Mouse (Mus musculus): ENCODE measurements around the gene Foxo4. TPM values are rescaled to one million over a fixed set of nuclear protein-coding genes. Genes with fewer than 3 reads are reported as not detected.

Gene Foxo4
- 10 to 100 TPM; 25.6 to 32.9 TPM for total RNA-seq (2021)
- polyA plus RNA-seq (2012; rRNA removed): 39.0 and 42.5 TPM in 2 replicates
- long read RNA-seq, partial matches to known transcripts: 0 of 1 reads
- long read RNA-seq, other reads (novel, unspliced or antisense): 1 of 1 reads

DNA sequence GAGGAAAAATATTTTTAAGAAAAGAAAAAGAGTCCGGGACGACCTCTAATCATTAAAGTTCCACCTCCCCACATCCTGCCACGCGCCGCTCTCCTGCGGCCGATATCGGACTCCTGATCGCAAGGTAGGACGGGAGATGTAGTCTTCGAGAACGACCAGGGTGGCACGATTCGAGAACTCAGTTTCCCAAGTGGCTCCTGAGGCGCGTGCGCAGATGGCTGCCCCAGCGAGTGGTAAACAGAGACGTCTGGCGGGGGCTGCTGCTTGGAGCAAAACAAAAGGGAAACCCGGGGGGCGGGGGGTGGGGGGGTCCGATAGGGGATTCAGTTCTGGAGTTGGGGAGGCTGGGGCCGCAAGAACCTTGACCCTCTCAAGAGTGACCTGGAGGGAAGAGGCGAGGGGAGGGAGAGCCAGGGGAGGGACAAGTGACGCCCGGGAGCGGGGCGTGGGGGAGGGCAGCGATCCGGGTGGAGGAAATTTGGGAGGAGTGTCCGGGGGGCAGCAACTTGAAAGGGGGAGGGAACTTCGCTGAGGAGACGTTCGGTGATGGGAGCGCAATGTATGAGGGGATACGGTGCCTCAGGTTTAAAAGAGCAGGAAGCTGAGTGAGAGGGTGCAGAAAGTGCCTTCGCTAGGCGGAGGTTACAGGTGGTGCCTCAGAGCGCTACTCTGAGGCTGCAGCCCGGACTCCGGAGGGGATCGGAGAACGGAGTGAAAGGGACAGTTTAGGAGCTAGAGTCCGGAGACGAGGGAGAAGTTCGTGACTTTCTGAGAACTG is at the start of gene Foxo4:
Gene Foxo4, plus strand, starts transcription at position 577 of the 778 bp plus-strand sequence.
- DNase-seq: peak; percentile 91

DNA sequence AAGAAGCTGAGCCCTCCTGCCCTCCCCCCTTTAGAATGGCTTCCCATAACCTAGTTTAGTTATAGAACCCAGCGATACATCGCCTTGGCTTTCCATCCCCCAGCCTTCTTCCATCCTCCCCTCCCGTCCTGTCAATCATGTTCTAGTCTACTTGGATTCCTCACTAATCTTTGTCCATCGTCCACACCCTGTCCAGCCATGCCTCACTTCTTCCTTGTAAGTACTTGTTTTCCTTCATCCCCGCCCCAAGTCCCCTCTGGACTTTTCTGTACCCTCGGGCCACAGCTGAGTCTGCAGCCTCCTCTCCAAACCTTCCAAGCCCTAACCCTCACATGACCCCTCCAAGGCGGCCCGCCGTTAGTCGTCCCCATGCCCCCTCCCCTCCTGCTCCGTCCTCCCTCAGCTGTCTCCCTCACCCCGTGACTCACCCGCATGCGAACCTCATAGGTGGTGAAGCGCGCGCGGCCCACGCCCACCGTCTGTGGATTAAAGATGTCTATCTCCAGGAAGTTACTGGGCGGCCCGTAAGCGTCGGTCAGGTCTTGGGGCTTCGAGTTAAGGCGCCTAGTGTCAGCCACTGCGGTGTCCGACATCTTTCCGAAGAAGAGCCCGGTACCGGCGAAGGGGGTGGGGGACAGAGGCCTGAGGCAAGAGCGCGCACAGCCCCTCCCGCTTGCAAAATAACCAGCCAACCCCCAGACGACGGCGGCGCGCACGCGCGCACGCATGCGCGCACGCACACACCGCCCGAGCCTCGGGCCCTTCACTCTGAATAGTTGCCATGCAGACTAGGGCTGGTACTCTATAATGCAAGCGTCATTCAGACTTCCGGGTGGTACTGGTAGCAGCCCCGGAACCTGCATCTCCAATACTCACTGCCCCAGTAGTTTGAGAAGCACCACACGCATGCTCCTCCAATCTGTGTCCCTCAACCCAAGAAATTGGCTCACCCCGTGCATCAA is 32.2 kb upstream of the Foxo4 start, which contains the start of gene Snx12:
Gene Snx12, minus strand, starts transcription at position 730 of the 962 bp plus-strand sequence.
- DNase-seq: peak; percentile 91

DNA sequence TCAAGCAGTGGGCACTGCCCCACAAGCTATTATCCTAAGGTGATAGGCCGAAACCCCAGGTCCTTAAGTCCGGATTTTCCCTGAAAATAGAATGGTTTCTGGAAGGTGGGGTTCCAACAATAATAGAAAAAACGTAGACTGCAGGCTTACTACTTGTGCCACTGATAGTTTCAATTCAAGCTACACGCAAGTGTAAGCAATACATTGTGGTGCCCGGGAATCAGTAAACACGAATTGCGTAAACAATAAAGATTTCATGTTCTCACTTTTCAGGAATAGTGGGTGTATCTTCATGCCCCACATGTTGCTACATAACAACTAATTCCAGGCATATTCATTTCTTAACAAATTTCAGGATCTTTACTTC is 31.5 kb upstream of the Foxo4 start:
- DNase-seq: no peak

DNA sequence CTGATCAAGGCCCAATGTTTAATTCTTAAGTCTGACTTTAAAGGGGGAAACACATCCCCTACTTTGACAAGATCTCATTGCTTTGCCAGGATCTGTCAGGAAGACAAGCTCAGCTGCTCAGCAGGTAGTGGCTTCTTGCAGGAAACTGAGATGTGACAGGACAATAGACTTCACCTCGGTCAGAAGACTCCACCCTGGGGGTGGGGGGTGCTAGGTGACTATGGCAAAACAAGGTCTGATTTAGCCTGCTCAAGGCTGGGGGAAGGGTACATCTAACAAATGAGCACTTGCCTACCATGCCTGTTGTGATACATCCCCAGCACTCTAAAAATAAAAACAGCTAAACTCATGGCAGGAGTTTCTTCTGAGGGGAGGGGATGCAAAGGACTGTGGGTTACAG is 9.3 kb upstream of the Foxo4 start:
- no peak for DNase-seq

DNA sequence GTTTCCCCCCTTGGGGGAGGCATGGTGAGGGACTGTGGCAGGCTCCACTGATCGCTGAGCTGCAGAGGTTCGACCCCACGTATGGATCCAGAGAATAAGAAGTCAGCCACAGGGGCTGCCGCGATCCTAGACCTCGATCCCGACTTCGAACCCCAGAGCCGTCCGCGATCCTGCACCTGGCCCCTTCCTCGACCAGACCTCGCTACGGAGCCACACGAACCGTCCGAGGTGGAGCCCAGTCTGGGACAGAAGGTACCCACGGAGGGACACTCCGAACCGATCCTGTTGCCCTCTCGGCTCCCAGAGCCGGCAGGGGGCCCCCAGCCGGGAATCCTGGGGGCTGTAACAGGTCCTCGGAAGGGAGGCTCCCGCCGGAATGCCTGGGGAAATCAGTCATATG is 412 bp downstream of the Foxo4 start:
- peak; percentile 18 for DNase-seq

DNA sequence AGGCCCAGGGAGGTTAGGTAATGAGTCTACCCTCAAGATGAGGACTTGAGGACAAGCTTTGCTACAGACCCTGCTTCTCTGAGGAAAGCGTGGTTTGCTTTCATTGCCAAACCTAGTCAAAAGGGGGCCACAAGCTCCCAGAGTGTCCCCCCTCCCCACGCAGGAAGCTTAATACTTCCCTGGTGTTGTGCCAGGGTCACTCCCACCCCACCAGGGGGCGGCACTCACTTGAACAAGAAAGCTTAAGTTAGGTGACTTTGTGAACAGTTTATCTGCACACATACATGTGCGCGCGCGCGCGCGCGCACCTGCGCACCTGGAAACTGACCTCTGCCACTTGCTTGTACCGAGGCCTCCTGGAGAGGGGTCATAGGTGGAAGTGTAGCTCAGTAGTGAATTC is 2.3 kb downstream of the Foxo4 start:
- DNase-seq: no peak

DNA sequence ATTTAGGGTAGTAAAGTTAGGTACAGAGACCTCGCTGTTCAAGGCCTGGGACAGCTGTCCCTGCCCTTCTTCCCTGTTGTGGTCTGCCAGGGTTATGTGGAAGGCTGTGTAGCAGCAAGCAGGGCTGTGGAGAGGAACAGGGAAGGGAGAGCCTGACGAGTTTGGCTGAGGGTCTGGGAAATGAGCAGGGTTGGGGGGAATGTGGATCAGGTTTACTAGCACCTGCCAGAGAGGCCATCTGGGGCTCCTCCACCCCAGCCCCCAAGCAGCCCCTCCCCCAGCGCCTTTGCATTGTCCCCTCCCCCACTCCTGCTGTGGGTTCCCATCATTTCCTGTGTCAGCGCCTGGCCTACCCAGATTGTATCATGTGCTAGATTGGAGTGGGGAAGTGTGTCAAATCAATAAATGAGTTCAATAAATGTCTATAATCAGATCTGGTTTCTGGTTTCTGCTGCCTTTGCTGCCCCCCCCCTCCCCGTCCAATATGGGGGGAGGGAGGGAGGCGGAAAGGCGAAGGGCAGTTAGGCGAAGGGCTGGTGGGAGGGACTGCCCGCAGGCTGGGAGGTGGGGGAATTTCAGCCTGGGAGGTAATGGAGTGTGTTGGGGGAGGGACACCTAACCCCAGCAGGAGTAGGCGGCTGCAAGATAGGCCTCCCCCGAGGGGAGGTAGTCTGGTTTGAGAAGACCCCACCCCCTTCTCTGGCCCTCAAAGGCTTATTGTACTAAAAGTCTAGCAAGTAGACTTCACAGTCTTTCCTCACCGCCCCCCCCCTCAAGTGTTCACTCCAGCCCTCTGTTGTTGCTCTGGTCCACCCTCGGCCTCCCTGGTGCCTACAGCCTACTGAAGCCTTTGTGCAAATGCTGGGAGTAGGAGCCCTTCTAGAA is 6.4 kb downstream of the Foxo4 start:
- DNase-seq: no peak

DNA sequence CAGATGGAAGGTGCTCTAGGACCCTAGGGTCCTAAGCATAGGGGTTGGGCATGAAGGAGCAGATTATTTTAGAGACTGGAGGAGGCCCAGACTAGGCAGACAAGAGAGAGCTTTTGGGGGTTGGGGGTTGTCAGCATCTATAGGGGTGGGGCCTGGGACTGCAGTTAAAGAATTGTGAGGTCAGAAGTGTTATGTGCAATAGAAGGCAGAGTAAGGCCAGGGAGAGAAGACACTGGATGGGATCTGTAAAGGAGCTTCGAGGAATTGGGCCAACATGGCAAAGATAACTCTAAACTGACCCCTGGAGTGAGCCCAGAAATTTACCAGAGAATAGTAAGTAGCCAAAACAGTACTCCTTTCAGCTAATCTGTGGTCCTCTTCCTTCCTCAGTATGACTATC is 9.6 kb downstream of the Foxo4 start, which contains the start of gene Gm614:
Gene Gm614, minus strand, starts transcription at position 101 of the 400 bp plus-strand sequence.
- DNase-seq: no peak

DNA sequence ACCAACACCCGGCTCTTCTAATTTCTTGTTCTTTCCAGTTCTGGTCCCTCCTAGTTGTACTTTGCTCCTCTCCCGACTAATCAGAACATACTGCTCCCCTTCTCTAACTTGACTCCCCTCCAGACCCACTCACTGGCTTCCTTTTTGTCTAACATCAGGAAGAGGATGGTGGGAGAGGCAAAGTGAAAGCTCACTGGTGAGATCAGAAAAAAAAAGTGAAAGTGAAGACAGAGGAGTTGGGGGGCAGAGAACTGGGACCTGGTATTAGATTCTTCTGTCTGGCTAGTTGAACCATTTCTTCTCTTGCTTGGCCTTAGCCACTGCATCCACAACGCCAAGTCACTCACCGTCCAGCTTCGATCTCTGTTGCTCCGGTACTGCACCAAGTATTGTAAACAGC is 12.3 kb downstream of the Foxo4 start:
- DNase-seq: no peak

DNA sequence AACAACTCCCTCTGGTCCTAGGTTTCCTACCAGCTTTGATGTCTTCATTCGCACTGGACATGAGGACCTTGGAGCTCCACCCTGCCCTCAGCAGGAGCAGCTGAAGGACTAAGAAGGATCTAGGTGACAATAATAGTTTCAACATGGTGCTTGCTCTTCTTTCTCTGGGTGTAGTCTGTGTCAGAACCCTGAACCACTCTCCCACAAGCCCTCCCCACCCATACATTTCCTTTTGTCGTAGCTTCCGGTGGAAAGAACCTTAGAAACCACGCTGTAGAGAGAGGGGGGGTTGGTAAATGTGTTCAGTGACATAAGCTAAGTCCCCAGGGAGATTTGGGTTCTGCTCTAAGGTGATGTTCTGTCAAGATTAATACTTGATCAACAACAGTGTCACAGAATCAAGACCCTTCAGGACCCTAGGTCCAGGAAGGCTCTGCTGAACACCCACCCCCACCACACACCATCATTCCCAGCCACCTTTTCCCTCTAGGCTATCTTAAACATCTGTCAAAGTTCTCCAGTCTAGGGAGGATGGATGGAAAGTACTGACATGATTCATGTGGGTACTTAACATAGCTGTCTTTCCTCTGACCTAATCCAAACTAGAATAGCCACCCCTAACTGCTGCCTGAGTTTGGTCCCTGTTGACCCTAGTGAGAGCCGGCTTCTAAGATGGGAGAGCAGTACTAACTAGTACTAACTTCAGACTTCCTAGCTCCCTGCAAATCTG is 13.9 kb downstream of the Foxo4 start, which contains the start of gene Il2rg:
Gene Il2rg, minus strand, starts transcription at position 231 of the 730 bp plus-strand sequence.
- DNase-seq: no peak

DNA sequence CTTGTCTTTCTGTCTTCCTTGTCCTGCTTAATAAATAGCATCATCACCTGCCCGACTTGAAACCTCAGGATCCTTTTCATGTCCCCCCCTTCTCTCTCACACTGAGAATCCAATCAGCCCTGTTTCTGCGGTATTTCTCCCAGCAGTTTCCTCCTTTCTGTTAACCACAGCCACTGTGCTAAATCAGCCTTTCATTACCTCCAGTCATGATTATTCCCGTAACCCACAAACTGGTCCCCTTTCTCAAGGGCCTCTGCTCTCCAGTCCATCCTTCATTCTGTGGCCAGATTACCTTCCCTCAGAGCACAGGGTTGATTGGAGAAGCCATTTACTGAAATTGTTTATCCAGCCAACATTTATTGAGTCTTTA is 14.4 kb downstream of the Foxo4 start, which contains the start of gene Gm20489:
Gene Gm20489, minus strand, starts transcription at position 269 of the 370 bp plus-strand sequence.
- DNase-seq: no peak

DNA sequence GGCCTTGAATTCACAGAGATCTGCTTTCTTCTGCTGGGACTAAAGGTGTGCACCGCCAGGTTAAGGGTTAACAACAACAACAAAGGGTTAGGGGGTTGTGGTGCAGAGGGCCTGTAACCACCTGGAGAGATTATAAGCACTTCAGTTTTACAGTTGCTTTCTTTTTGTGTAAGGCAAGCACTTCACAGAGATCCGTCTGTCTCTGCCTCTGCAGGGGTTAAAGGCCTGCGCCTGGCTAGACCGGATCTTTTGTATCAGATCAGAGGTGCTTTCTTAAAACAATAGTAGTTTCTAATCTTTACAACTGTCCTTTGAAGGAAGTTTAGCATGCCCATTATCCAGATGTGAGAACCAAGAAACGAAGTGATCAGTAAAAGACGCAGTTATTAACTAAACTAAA is 19.1 kb downstream of the Foxo4 start:
- DNase-seq: no peak

DNA sequence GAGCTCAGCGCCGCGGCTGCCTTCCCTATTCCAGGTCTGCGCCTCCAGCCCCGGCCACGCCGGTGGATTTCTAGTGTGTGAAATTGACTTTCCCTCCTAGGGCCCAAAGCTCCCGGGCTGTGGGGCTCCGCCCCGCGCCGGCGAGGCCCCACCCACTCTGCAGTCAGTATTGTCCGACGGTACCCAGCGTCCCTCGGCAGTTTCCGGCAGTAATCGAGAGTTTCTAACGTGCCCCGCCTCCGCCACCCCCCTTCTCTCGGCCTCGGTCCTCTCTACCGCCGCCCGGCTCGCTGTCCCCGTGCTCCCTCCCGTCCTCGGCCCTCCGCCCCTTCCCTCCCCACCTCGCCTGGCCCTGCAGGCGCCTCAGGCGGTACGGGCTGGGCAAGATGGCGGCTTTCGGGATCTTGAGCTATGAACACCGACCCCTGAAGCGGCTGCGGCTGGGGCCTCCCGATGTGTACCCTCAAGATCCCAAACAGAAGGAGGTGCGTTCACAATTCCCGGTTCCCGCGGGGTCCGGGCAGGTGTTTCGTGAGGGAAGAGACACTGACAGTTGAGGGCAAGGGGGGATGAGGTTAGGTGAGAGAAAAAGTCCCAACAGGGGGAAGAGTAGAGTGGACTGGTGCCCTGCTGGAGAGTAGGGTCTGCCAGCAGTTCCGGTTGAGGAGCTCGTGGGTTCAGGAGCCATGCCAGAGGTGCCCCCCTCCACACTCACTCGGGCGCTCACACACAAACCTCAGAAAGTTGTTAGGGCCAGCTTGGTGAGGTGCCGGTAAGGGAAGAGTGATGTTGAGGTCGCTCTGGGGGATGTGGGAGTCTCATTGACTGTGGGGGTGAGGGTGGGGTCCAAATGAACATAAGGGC is 19.8 kb downstream of the Foxo4 start, which contains the start of gene Med12:
Gene Med12, plus strand, starts transcription at position 156 of the 864 bp plus-strand sequence.
- peak; percentile 96 for DNase-seq

DNA sequence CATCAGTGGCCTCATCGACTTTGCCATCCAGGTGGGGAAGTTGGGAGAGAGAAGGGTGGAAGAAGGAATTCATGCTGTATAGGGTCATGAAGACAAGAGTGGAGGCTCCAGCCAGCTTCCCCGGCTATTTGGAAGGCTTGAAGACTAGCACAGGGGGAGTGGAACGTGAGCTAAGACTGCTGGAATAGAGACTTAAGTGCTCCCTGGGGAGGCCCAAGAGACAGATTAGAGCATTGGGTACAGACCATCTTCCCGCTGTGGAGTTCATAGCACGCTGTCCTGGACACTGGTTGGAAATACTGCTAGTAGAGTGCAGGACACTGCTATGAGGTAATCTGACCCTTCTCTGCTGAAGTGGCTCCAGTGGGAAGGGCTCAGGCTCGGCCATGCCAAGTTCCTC is 28.5 kb downstream of the Foxo4 start:
- DNase-seq: no peak

DNA sequence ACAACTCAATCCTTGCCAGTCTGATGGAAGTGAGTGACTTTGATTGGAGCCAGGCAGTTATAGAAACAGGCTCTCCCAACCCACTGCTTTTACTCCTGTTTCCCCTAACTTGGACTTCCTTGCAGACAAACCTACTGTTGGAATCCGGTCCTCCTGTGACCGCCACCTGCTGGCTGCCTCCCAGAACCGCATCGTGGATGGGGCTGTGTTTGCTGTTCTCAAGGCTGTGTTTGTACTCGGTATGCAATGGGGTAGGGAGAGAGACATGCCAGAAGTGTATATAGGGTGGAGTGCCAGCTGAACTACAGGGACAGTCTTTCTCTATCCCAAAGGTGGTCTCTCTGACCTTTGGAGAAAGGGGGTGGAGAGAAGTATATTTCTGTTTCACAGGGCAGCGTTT is 31.2 kb downstream of the Foxo4 start:
- DNase-seq: peak; percentile 63

DNA sequence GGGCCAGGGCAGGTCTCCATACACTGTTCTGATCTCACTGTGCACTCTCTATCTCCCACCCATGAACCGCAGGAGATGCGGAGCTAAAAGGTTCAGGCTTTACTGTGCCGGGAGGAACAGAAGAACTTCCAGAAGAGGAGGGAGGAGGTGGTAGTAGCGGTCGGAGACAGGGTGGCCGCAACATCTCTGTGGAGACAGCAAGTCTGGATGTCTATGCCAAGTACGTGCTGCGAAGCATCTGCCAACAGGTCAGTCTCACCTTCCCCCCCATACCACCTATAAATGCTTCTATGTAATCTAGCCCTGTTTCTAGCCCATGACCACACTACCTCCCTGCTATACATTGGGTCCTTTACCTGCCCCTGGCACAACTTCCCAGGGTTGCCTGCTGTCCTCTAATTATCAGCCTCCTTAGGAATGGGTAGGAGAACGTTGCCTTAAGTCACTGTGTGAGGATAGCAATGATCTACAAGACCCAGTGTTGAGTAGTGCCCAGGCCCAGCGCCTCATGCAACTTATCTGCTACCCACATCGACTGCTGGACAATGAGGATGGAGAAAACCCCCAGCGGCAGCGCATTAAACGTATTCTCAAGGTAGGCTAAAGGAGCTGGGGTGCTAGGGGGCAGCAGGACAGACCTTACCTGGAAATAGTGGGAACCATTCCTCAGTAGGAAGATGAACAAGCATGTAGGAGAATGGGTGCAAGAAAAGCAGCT is 31.8 kb downstream of the Foxo4 start:
- no peak for DNase-seq

DNA sequence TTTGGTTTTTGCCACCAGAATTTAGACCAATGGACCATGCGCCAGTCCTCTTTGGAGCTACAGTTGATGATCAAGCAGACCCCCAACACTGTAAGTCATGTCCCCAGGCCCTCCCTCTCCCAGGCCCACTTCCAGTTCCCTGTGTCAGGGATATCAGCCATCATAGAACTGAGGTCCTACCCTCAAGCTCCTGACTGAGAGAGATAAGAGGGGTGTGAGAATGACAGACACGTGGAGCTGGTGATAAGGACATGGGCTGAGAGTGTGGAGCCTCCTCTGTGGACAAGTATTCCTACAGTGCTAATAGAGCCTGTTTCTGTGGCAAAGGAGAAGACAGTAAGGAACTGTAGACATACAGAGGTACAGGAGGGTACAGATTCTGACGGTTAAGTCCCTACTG is 33.2 kb downstream of the Foxo4 start:
- no peak for DNase-seq

DNA sequence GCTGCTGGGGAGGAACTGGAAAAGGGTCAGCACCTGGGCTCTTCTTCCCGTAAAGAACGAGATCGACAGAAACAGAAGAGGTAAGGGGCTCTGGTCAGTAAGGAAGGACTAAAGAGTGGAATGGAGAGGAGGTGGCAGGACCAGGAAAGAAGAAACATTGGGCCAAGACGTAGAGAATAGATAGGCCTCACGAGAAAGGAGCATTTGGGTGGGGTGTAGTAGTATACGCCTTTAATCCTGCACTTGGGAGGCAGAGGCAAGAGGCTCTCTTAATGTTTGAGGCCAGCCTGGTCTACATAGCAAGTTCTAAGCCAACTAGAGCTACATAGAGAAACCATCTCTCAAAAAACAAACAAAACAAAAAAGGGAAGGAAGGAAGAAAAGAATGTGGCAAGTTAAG is 34.1 kb downstream of the Foxo4 start:
- no peak for DNase-seq

DNA sequence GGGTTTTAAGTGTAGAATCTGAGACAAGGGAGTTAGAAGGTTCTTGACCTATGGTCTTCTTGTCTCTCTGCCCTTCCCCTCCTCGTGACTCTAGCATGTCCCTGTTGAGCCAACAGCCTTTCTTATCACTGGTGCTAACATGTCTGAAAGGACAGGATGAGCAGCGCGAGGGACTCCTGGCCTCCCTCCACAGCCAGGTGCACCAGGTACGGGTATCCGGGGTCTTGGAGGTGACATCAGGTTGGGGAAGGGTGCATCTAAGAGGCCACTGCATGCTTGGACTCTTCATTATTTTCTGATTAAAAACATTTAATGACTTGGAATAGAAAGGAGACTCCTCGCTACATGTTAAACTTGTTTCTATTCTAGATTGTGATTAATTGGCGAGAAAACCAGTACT is 34.7 kb downstream of the Foxo4 start:
- no peak for DNase-seq
